Mouse (Mus musculus): ENCODE data around the gene Slc13a5.

Slc13a5 gene

GRCm38 (mm10) chr11:72205256-72205655, 61.8 kb downstream of the Slc13a5 start:
- DNase-seq (ENCODE audit: low spot score) = no peak

- DNase-seq (ENCODE audit: low spot score) = no peak
Measured at GRCm38 (mm10) chr11:72203440-72203839, 63.6 kb downstream of the Slc13a5 start.

- no peak for DNase-seq (ENCODE audit: low spot score)
Measured at GRCm38 (mm10) chr11:72196506-72196905, 70.5 kb downstream of the Slc13a5 start.

- no peak for DNase-seq (ENCODE audit: low spot score)
Measured at GRCm38 (mm10) chr11:72194259-72194658, 72.8 kb downstream of the Slc13a5 start.
